Mouse (Mus musculus) layer of hippocampus, postnatal 36 days (tissue): ENCODE results near the gene Foxn1. TPM values are rescaled to one million over a fixed set of nuclear protein-coding genes. Genes with fewer than 3 reads are reported as not detected.

Experiments used
- DNase-seq, 2 experiments: peaks; one replicate each; pipeline ENCODE4 v3.0.0; 2022
- total RNA-seq, 2 experiments: library from RNA; stranded (reverse); gene quantifications; 2 replicates each; pipeline ENCODE4 v1.2.3; 2021

The Foxn1 gene
- total RNA-seq, 2 experiments from 2014 or later, result not detected

- DNase-seq, result peak; percentile 72 to 82
Measured at GRCm38 (mm10) chr11:78399680-78400079, 13.3 kb upstream of the Foxn1 start.

GRCm38 (mm10) chr11:78398212-78398611 is 11.9 kb upstream of the Foxn1 start:
- no peak for DNase-seq

GRCm38 (mm10) chr11:78397397-78397796 is 11.0 kb upstream of the Foxn1 start:
- peak; percentile 23 to 43 for DNase-seq

- DNase-seq, result no peak
Measured at GRCm38 (mm10) chr11:78396950-78397349, 10.6 kb upstream of the Foxn1 start.

- DNase-seq, result no peak
Measured at GRCm38 (mm10) chr11:78392728-78393127, 6.4 kb upstream of the Foxn1 start.

- no peak for DNase-seq
Measured at GRCm38 (mm10) chr11:78385776-78386175, 582 bp downstream of the Foxn1 start.

- DNase-seq, result no peak
Measured at GRCm38 (mm10) chr11:78382701-78383100, 3.7 kb downstream of the Foxn1 start.

- DNase-seq, result peak in 1 of 2 experiments; percentile 29
Measured at GRCm38 (mm10) chr11:78382286-78382685, 4.1 kb downstream of the Foxn1 start.

- no peak for DNase-seq
Measured at GRCm38 (mm10) chr11:78380996-78381395, 5.4 kb downstream of the Foxn1 start.

GRCm38 (mm10) chr11:78380351-78380750 is 6.0 kb downstream of the Foxn1 start:
- no peak for DNase-seq

- DNase-seq, result no peak
Measured at GRCm38 (mm10) chr11:78377549-78378159, 8.7 kb downstream of the Foxn1 start.

GRCm38 (mm10) chr11:78374147-78374546 is 12.2 kb downstream of the Foxn1 start:
- no peak for DNase-seq

GRCm38 (mm10) chr11:78372610-78373009 is 13.7 kb downstream of the Foxn1 start:
- no peak for DNase-seq

GRCm38 (mm10) chr11:78372166-78372565 is 14.2 kb downstream of the Foxn1 start:
- no peak for DNase-seq

- no peak for DNase-seq
Measured at GRCm38 (mm10) chr11:78371711-78372110, 14.6 kb downstream of the Foxn1 start.

- no peak for DNase-seq
Measured at GRCm38 (mm10) chr11:78370389-78370788, 16.0 kb downstream of the Foxn1 start.

GRCm38 (mm10) chr11:78367456-78368225 is 18.7 kb downstream of the Foxn1 start:
- DNase-seq, result no peak

- no peak for DNase-seq
Measured at GRCm38 (mm10) chr11:78364103-78364502, 22.3 kb downstream of the Foxn1 start.

GRCm38 (mm10) chr11:78363309-78364007 is 22.9 kb downstream of the Foxn1 start:
- DNase-seq, result no peak

GRCm38 (mm10) chr11:78360789-78361131 is 25.6 kb downstream of the Foxn1 start:
- no peak for DNase-seq

GRCm38 (mm10) chr11:78360125-78360788 is 26.1 kb downstream of the Foxn1 start:
- DNase-seq, result peak; percentile 64 to 67

- DNase-seq, result no peak
Measured at GRCm38 (mm10) chr11:78358330-78359007, 27.9 kb downstream of the Foxn1 start.
